Comparison of ENCODE assay signal across 14 mouse cellular contexts in genomic region chr17:30192416-30193005, GRCm38 (mm10).
DNase-seq lines count a peak whose midpoint lies in the region; ATAC-seq lines count a peak whose summit lies in the region.
"Had no signal": no experiment of that assay in that cellular context is flagged by ENCODE, and none has a peak within 500 bp of the region (broad histone marks: within the 10 kb centered on the region; RNA-seq: fewer than 3 reads in every experiment).

No protein-coding gene starts in this region.

- H3K27me3 ChIP-seq in heart, embryonic 13.5 days (replicated peaks) = no peaks in the 10 kb centered on the region
- no peaks in the 10 kb centered on the region for H3K27me3 ChIP-seq in liver, embryonic 11.5 days (replicated peaks; ENCODE audit: control insufficient read depth, insufficient read depth, low read length)
- H3K27me3 ChIP-seq: CH12.LX; embryonic facial prominence, embryonic 13.5 days; forebrain, embryonic 13.5 days; lung, embryonic 15.5 days; midbrain, embryonic 12.5 days; Patski had no signal

- 77% methylated on average over 26 of the region's 26 CpGs for WGBS in heart, embryonic 13.5 days
- WGBS in liver, embryonic 11.5 days = 93% methylated on average over 26 of the region's 26 CpGs

- ATAC-seq in heart, embryonic 13.5 days (ENCODE audit: extremely low read depth, insufficient number of reproducible peaks, low FRiP score, low TSS enrichment) = no peak
- ATAC-seq in liver, embryonic 11.5 days (replicated peaks; ENCODE audit: low FRiP score) = no peak
- ATAC-seq in monocyte, adult 5-6 weeks (replicated peaks; ENCODE audit: insufficient number of reproducible peaks, low FRiP score, low TSS enrichment, poor library complexity, severe bottlenecking) = no peak
- ATAC-seq: forebrain, embryonic 13.5 days; Patski had no signal

- H3K27ac ChIP-seq in heart, embryonic 13.5 days (replicated peaks) = no peak overlapping the region
- no peak overlapping the region for H3K27ac ChIP-seq in liver, embryonic 11.5 days (ENCODE audit: low read depth, low read length)
- H3K27ac ChIP-seq: embryonic facial prominence, embryonic 13.5 days; forebrain, embryonic 13.5 days; lung, embryonic 15.5 days had no signal

- H3K36me3 ChIP-seq in heart, embryonic 13.5 days = peaks cover 21% of the 10 kb centered on the region
- H3K36me3 ChIP-seq in liver, embryonic 11.5 days (ENCODE audit: control insufficient read depth, insufficient read depth, low read length) = no peaks in the 10 kb centered on the region
- H3K36me3 ChIP-seq: lung, embryonic 15.5 days had no signal

- peaks cover 98% of the 10 kb centered on the region for H3K4me1 ChIP-seq in heart, embryonic 13.5 days
- H3K4me1 ChIP-seq in liver, embryonic 11.5 days (replicated peaks; ENCODE audit: control insufficient read depth, insufficient read depth, low read length) = peaks cover 20% of the 10 kb centered on the region

- H3K9me3 ChIP-seq in heart, embryonic 13.5 days = no peaks in the 10 kb centered on the region
- H3K9me3 ChIP-seq in liver, embryonic 11.5 days (ENCODE audit: control insufficient read depth, low read length) = no peaks in the 10 kb centered on the region
- H3K9me3 ChIP-seq: embryonic facial prominence, embryonic 13.5 days; forebrain, embryonic 13.5 days; lung, embryonic 15.5 days; midbrain, embryonic 12.5 days had no signal

- no peak for DNase-seq in heart, adult 9 months (ENCODE audit: low spot score in 2 of 2)
- DNase-seq in liver = peak; percentile 3
- DNase-seq in liver, embryonic 11.5 days (ENCODE audit: low spot score) = no peak
- peak; percentile 13 for DNase-seq in urinary bladder, adult 2 months (ENCODE audit: low spot score)
- DNase-seq in urinary bladder, postnatal 36 days (ENCODE audit: low spot score in 2 of 2) = no peak
- DNase-seq: gastrocnemius, postnatal 14 days had no signal

- H3K4me2 ChIP-seq in heart, embryonic 13.5 days = no peak overlapping the region
- no peak overlapping the region for H3K4me2 ChIP-seq in liver, embryonic 11.5 days
- H3K4me2 ChIP-seq: embryonic facial prominence, embryonic 13.5 days; forebrain, embryonic 13.5 days; lung, embryonic 15.5 days; midbrain, embryonic 12.5 days had no signal

- H3K4me3 ChIP-seq in heart, embryonic 13.5 days = no peak overlapping the region
- no peak overlapping the region for H3K4me3 ChIP-seq in liver, embryonic 11.5 days (ENCODE audit: low read depth, low read length)
- H3K4me3 ChIP-seq: embryonic facial prominence, embryonic 13.5 days; forebrain, embryonic 13.5 days; lung, embryonic 15.5 days; midbrain, embryonic 12.5 days had no signal

- H3K9ac ChIP-seq in heart, embryonic 13.5 days = 0 out of 2 replicates have a peak overlapping the region, but pooled peaks have one; percentile 45
- H3K9ac ChIP-seq in liver, embryonic 11.5 days (ENCODE audit: low read depth, low read length) = no peak overlapping the region
- H3K9ac ChIP-seq: forebrain, embryonic 13.5 days; lung, embryonic 15.5 days; midbrain, embryonic 12.5 days had no signal

Comparison
In these comparisons a context has a peak if more than half of its experiments do, and no peak if none do; other contexts are left out.
1. DNase-seq: peak in liver (single experiment) and urinary bladder, adult 2 months (single experiment); none in heart, adult 9 months (0 of 2), liver, embryonic 11.5 days (single experiment) and urinary bladder, postnatal 36 days (0 of 2).